Mouse (Mus musculus) liver, postnatal 0 days (tissue): ENCODE measurements around the gene Yy1.

Experiments used
- CTCF ChIP-seq: sonication (generic); IDR thresholded peaks from 2 replicates; pipeline ENCODE4 v1.5.1; 2016; ENCODE audit warnings: antibody characterized with exemption, low read depth
- EP300 ChIP-seq: IDR thresholded peaks from 2 replicates; pipeline ENCODE4 v1.6.1; 2016; ENCODE audit warnings: antibody characterized with exemption, low read depth, mild to moderate bottlenecking

DNA sequence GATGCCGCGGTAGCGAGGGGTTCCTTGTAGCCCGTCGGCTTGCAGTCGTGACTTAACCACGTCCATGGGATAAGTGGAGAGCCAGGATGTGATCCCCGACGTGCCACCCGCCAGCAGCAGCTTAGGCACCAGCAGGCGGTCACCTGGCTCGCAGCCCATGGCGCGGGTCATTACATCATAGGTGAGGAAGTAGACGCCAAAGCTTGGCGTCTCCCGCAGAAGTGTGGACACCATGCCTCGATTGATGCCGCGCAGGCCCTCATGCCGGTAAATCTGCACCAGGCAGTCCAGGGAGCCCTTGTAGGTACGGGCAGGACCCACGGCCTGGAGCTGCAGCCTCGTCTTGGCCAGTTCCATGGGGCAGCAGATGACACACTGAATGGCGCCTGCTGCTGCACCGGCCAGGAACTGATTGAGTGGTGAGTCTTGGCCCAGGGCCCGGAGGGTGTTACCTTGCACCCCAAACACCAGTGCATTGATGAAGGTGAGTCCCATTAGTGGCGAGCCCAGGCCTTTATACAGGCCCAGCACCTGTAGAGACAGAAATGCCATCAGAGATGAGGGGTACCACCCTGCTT lies 34.3 kb downstream of the Yy1 start:
- TF ChIP-seq CTCF (no peak), EP300 (no peak)
